Mouse (Mus musculus) CH12.LX (cell line): ENCODE data around the gene Vstm2l. TPM values are rescaled to one million over a fixed set of nuclear protein-coding genes. Genes with fewer than 3 reads are reported as not detected.

Experiments used
- DNase-seq: peaks from one replicate; pipeline ENCODE4 v3.0.0-alpha.2; 2013; ENCODE audit errors: extremely low read depth
- H3K27ac ChIP-seq: 2 replicates; pipeline ENCODE4 v1.5.1; 2012; ENCODE audit warnings: low read depth, mild to moderate bottlenecking, control low read depth, moderate library complexity; ENCODE audit not compliant: insufficient read depth
- H3K27me3 ChIP-seq: replicated peaks from 2 replicates; pipeline ENCODE3; 2012; ENCODE audit warnings: inconsistent platforms
- H3K36me3 ChIP-seq, 2 experiments: replicated peaks in 1 of 2; 2 replicates each; pipeline versions ENCODE3 to v1.6.1; 2012; ENCODE audit warnings: inconsistent platforms in 1 of 2, low read length in 1 of 2, mild to moderate bottlenecking in 1 of 2, mixed read lengths in 1 of 2, moderate library complexity in 1 of 2; ENCODE audit not compliant: control insufficient read depth in 1 of 2, insufficient read depth in 1 of 2
- H3K4me1 ChIP-seq, 2 experiments: 2 replicates each; pipeline ENCODE4 v1.6.1; 2012; ENCODE audit warnings: inconsistent platforms in 1 of 2, moderate library complexity in 1 of 2; ENCODE audit not compliant: insufficient read depth in 2 of 2, control insufficient read depth in 1 of 2
- H3K4me2 ChIP-seq: 2 replicates; pipeline ENCODE4 v1.6.1; 2012; ENCODE audit warnings: low read depth, mild to moderate bottlenecking, control low read depth; ENCODE audit not compliant: poor library complexity, insufficient read depth, severe bottlenecking
- H3K4me3 ChIP-seq, 3 experiments: fragments of 150-350 bp in 1 of 3; sonication (generic) in 1 of 3; replicated peaks in 1 of 3; 2 replicates each; pipeline versions ENCODE3 to v1.5.1; 2011 to 2012; ENCODE audit warnings: low read depth in 2 of 3, low read length in 2 of 3, mild to moderate bottlenecking in 2 of 3, moderate library complexity in 2 of 3, control low read depth in 1 of 3, improper control_type of control experiment in 1 of 3, inconsistent platforms in 1 of 3, mixed read lengths in 1 of 3; ENCODE audit not compliant: poor library complexity in 1 of 3
- H3K79me2 ChIP-seq: replicated peaks from 2 replicates; pipeline ENCODE4 v1.6.1; 2012; ENCODE audit warnings: mild to moderate bottlenecking, moderate library complexity; ENCODE audit not compliant: control insufficient read depth, poor library complexity, insufficient read depth, severe bottlenecking; ENCODE audit errors: extremely low read depth
- H3K9ac ChIP-seq: 2 replicates; pipeline ENCODE4 v1.6.1; 2012; ENCODE audit warnings: low read depth, mild to moderate bottlenecking, control low read depth, moderate library complexity; ENCODE audit not compliant: insufficient read depth
- H3K9me3 ChIP-seq: replicated peaks from 2 replicates; pipeline ENCODE3; 2012; ENCODE audit warnings: low read length, inconsistent platforms, mixed read lengths
- CHD1 ChIP-seq: IDR thresholded peaks from 2 replicates; pipeline ENCODE4 v1.6.1; 2012; ENCODE audit warnings: low read depth, low read length, improper control_type of control experiment, inconsistent platforms
- CTCF ChIP-seq, 2 experiments: IDR thresholded peaks in 1 of 2; conservative IDR thresholded peaks in 1 of 2; 2 replicates each; pipeline ENCODE4 v1.5.1; 2011 to 2012; ENCODE audit warnings: low read depth in 2 of 2, low read length in 2 of 2, improper control_type of control experiment in 1 of 2, inconsistent platforms in 1 of 2, mild to moderate bottlenecking in 1 of 2, moderate library complexity in 1 of 2
- ETS1 ChIP-seq: conservative IDR thresholded peaks from 2 replicates; pipeline ENCODE4 v1.6.1; 2012; ENCODE audit warnings: low read depth, mild to moderate bottlenecking, inconsistent platforms, low read length, improper control_type of control experiment, moderate library complexity
- HCFC1 ChIP-seq: IDR thresholded peaks from 2 replicates; pipeline ENCODE4 v1.6.1; 2012; ENCODE audit warnings: low read depth, mild to moderate bottlenecking, inconsistent platforms, low read length, improper control_type of control experiment
- JUN ChIP-seq: IDR thresholded peaks from 2 replicates; pipeline ENCODE4 v1.6.1; 2011; ENCODE audit warnings: low read depth, mild to moderate bottlenecking, low read length, improper control_type of control experiment, moderate library complexity; ENCODE audit not compliant: insufficient read depth
- NELFE ChIP-seq: IDR thresholded peaks from 2 replicates; pipeline ENCODE4 v1.6.1; 2011; ENCODE audit warnings: low read depth, low read length, improper control_type of control experiment
- RAD21 ChIP-seq: IDR thresholded peaks from 2 replicates; pipeline ENCODE4 v1.6.1; 2011; ENCODE audit warnings: low read depth, mild to moderate bottlenecking, low read length, improper control_type of control experiment, moderate library complexity
- TBP ChIP-seq: conservative IDR thresholded peaks from 2 replicates; pipeline ENCODE4 v1.6.1; 2011; ENCODE audit warnings: low read depth, low read length, improper control_type of control experiment
- TCF12 ChIP-seq: IDR thresholded peaks from 2 replicates; pipeline ENCODE4 v1.6.1; 2014; ENCODE audit warnings: low read depth, mild to moderate bottlenecking, inconsistent platforms, low read length, improper control_type of control experiment
- dilution Hi-C: fragments of 300-500 bp; cut with MboI; formaldehyde crosslinking; loops from 2 replicates; pipeline ENCODE4 v1.14.3; 2020; ENCODE audit warnings: low sequenced_read_pairs; ENCODE audit not compliant: extremely low pct_unique_long_range_greater_than_20kb, extremely low pct_ligation_motif_present
- in situ Hi-C: fragments of 300-500 bp; cut with MboI; formaldehyde crosslinking; loops from 3 replicates; pipeline ENCODE4 v1.14.3; 2019; ENCODE audit warnings: low sequenced_read_pairs, low pct_ligation_motif_present, low pct_unique_long_range_greater_than_20kb, mixed read lengths
- polyA plus RNA-seq: library from polyadenylated mRNA; unstranded; fragments of >175 nt; gene quantifications from 2 replicates; pipeline ENCODE4 v1.2.1, GENCODE M21; 2012; ENCODE audit warnings: low read depth; ENCODE audit not compliant: insufficient read length
- total RNA-seq, 2 experiments: library from RNA; depleted of rRNA; stranded (reverse); fragments of 300-350 nt in 1 of 2; fragments of >200 nt in 1 of 2; gene quantifications; 2 replicates each; pipeline ENCODE4 v1.2.3; 2012 to 2014

Vstm2l gene
- total and polyA plus RNA-seq, 3 experiments, result not detected

GRCm38 (mm10) chr2:157940586-157941185 lies 26.2 kb downstream of the Vstm2l start:
- no peak overlapping the region for H3K4me3 ChIP-seq

DNA sequence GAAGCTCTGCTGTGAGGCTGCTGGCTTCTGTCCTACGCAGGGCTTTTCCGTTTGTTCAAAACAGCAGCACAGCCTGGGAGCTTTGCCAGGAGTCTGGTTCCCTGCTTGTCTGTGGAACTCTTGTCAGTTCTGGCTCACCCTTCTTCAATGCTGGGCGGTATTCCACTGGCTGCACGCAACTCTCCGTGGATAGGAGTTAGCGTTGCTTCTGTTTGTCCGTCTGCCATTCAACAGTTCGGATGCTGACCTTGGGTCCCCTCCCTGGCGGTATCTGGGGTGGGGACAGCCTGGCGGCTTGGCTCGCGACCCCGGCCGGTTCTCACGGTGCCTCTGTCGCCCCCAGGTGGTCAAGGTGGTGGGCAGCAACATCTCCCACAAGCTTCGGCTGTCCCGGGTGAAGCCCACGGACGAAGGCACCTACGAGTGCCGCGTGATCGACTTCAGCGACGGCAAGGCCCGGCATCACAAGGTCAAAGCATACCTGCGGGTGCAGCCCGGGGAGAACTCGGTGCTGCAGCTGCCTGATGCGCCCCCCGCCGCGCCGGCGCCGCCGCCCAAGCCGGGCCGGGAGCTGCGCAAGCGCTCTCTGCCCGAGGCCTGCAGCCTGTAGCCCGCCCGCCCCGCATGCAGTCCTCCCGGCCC lies 29.2 kb downstream of the Vstm2l start:
- H3K4me3 ChIP-seq, result no peak overlapping the region
- TF ChIP-seq RAD21, result peak; percentile 3
- TF ChIP-seq JUN, result no peak
- TF ChIP-seq CTCF (conservative IDR thresholded peaks at IDR 0.05 in 1 of 2, IDR thresholded peaks at IDR 0.05 in 1 of 2; ENCODE audit: low read depth in 2 of 2, low read length in 2 of 2), result peak in 1 of 2 experiments; percentile 38; a peak in 2 of 4 replicates
- H3K79me2 ChIP-seq, result no peaks in the 10 kb centered on the region
- no peaks in the 10 kb centered on the region for H3K36me3 ChIP-seq
- H3K4me1 ChIP-seq, result no peaks in the 10 kb centered on the region; a peak in 1 of 4 replicates
- dilution Hi-C loops, result no loop called here
- in situ Hi-C loops, result no loop called here
- H3K9ac ChIP-seq, result no peak overlapping the region
- no peaks in the 10 kb centered on the region for H3K9me3 ChIP-seq
- DNase-seq, result no peak
- no peak overlapping the region for H3K4me2 ChIP-seq
- peaks cover 24% of the 10 kb centered on the region for H3K27me3 ChIP-seq
- no peak overlapping the region for H3K27ac ChIP-seq

More at GRCm38 (mm10) chr2:157940586-157941185, 26.2 kb downstream of the Vstm2l start:
- Histone ChIP-seq H3K36me3 (no peaks in the 10 kb centered on the region), H3K27ac (no peak overlapping the region), H3K9ac (no peak overlapping the region), H3K4me1 (no peaks in the 10 kb centered on the region), H3K9me3 (peaks cover 2% of the 10 kb centered on the region), H3K4me2 (no peak overlapping the region), H3K79me2 (no peaks in the 10 kb centered on the region), H3K27me3 (peaks cover 37% of the 10 kb centered on the region)
- DNase-seq, result no peak
- in situ Hi-C loops, result no loop called here
- dilution Hi-C loops, result no loop called here
- TF ChIP-seq CHD1, result no peak

DNA sequence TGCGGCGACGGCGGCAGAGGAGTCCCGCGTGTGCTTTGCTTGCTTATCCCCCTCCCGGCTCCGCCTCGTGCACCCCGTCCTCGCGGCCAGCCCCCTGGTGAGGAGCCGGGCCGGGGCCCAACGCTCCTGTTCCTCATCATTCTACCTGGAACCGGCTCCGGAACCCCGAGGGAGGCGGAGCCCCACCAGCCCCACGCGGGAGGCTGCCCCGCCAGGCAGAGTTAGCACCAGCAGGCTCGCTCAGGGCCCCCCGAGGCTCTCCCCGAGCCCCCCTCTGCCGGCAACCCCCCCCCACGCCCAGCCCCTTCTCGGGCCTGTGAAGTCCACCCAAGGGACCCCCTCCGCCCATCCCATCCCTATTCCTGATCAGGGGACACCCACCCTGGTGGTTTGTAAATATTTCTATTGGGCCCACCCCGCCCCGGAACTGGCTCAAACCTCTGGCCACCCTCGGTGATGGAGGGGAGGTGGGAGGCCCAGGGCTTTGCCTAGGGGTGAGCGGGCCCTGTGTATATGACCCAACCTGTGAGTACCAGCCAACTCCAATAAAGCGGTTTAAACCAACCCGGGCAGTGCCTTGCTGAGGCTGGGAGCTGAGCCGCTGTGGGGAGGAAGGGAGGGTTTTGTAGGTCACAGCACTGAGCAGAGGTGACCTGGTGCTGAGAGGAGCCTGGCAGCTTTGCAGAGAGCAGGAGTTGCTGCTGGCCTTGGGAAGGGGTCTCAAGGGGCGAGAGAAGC lies 29.9 kb downstream of the Vstm2l start:
- Histone ChIP-seq H3K79me2 (no peaks in the 10 kb centered on the region), H3K4me3 (no peak overlapping the region), H3K27ac (no peak overlapping the region), H3K4me2 (no peak overlapping the region), H3K9me3 (no peaks in the 10 kb centered on the region), H3K27me3 (peaks cover 17% of the 10 kb centered on the region), H3K9ac (no peak overlapping the region), H3K36me3 (no peaks in the 10 kb centered on the region), H3K4me1 (no peaks in the 10 kb centered on the region; a peak in 1 of 4 replicates)
- no peak for TF ChIP-seq TCF12
- TF ChIP-seq TBP, result no peak
- no peak for TF ChIP-seq ETS1
- no peak for TF ChIP-seq HCFC1
- no peak for TF ChIP-seq NELFE
- no peak for DNase-seq
- in situ Hi-C loops (no loop called here), dilution Hi-C loops (no loop called here)
